Mouse (Mus musculus) midbrain, postnatal 0 days (tissue): ENCODE measurements around the gene Galp. TPM values are rescaled to one million over a fixed set of nuclear protein-coding genes. Genes with fewer than 3 reads are reported as not detected.
A peak's percentile ranks its signal among the peaks of the same experiment; 100 is the strongest.
"Not testable (repeated sequence)": the region's sequence is repeated elsewhere in the genome, so short reads cannot be mapped to it uniquely, and the experiment has no call there.

Source experiments
- ATAC-seq: fragments of 200-750 bp; cut with Nextera tagmentation; 2 replicates; pipeline ENCODE4 v1.8.0; 2017; ENCODE audit warnings: moderate number of reproducible peaks, mild to moderate bottlenecking, moderate TSS enrichment, moderate library complexity; ENCODE audit not compliant: low FRiP score
- DNase-seq: peaks from one replicate; pipeline ENCODE4 v3.0.0-alpha.2; 2015; ENCODE audit warnings: low spot score
- H3K27ac ChIP-seq: fragments of 300-500 bp; sonication (generic); 2 replicates; pipeline ENCODE4 v1.5.1; 2014; ENCODE audit warnings: low read depth, mild to moderate bottlenecking, low read length, mixed read lengths
- H3K27me3 ChIP-seq: fragments of 300-500 bp; sonication (generic); 2 replicates; pipeline ENCODE4 v1.6.1; 2014; ENCODE audit warnings: low read length, control low read depth, mixed read lengths; ENCODE audit not compliant: insufficient read depth
- H3K36me3 ChIP-seq: fragments of 300-500 bp; sonication (generic); 2 replicates; pipeline ENCODE4 v1.6.1; 2014; ENCODE audit warnings: low read length, control low read depth, mixed read lengths; ENCODE audit not compliant: insufficient read depth
- H3K4me1 ChIP-seq: fragments of 300-500 bp; sonication (generic); 2 replicates; pipeline ENCODE4 v1.6.1; 2014; ENCODE audit warnings: mild to moderate bottlenecking, control low read depth, antibody characterized with exemption, low read length, mixed read lengths; ENCODE audit not compliant: insufficient read depth
- H3K4me2 ChIP-seq: fragments of 300-500 bp; sonication (generic); 2 replicates; pipeline ENCODE4 v1.6.1; 2014; ENCODE audit warnings: low read depth, mild to moderate bottlenecking, low read length, mixed read lengths; ENCODE audit not compliant: poor library complexity, severe bottlenecking
- H3K4me3 ChIP-seq: fragments of 300-500 bp; sonication (generic); 2 replicates; pipeline ENCODE4 v1.5.1; 2014; ENCODE audit warnings: low read depth, mild to moderate bottlenecking, low read length, moderate library complexity
- H3K9ac ChIP-seq: fragments of 300-500 bp; sonication (generic); replicated peaks from 2 replicates; pipeline ENCODE4 v1.6.1; 2014; ENCODE audit warnings: mild to moderate bottlenecking, low read length, moderate library complexity, mixed read lengths; ENCODE audit not compliant: poor library complexity, severe bottlenecking
- H3K9me3 ChIP-seq: fragments of 300-500 bp; sonication (generic); 2 replicates; pipeline ENCODE4 v1.6.1; 2016; ENCODE audit warnings: low read length, control low read depth
- CTCF ChIP-seq: IDR thresholded peaks from 2 replicates; pipeline ENCODE4 v1.5.1; 2016; ENCODE audit warnings: antibody characterized with exemption, mild to moderate bottlenecking
- WGBS: fragments of 180-500 bp; shearing (Covaris S2); extraction: QIAGEN DNeasy Blood & Tissue Kit; methylation state at CpG from one replicate; pipeline ENCODE4 v1.1.7; 2014; 5-methylcytosine and 5-hydroxymethylcytosine counted together
- polyA plus RNA-seq: library from polyadenylated mRNA; unstranded; fragments of >200 nt; fragmentation: Nextera tagmentation; extraction: Ambion mirVana; gene quantifications from 2 replicates; pipeline ENCODE4 v1.2.1, GENCODE M21; 2015
- total RNA-seq: library from RNA; depleted of rRNA; stranded (reverse); fragments of >200 nt; gene quantifications from 2 replicates; pipeline ENCODE4 v1.2.3, GENCODE M21; 2014

Gene Galp
- total and polyA plus RNA-seq, 2 experiments from 2014 or later, result not detected

GRCm38 (mm10) chr7:6220147-6220546, 23.3 kb downstream of the Galp start:
- Histone ChIP-seq H3K36me3 (no peaks in the 10 kb centered on the region), H3K9ac (no peak overlapping the region), H3K27ac (no peak overlapping the region), H3K27me3 (no peaks in the 10 kb centered on the region), H3K4me1 (no peaks in the 10 kb centered on the region), H3K9me3 (no peaks in the 10 kb centered on the region), H3K4me2 (no peak overlapping the region), H3K4me3 (no peak overlapping the region)
- no peak for ATAC-seq
- 25% methylated on average over 3 of the region's 3 CpGs for WGBS
- no peak for DNase-seq
- no peak for TF ChIP-seq CTCF

- no peak within 1 kb of the TSS for H3K4me2 ChIP-seq
- 93% methylated on average over 12 of the region's 12 CpGs for WGBS
- H3K4me3 ChIP-seq, result no peak within 1 kb of the TSS
- no peak within 1 kb of the TSS for H3K9ac ChIP-seq
- no peak for ATAC-seq
- no peaks in the 10 kb centered on the region for H3K4me1 ChIP-seq
- no peaks in the 10 kb centered on the region for H3K27me3 ChIP-seq
- H3K9me3 ChIP-seq, result no peaks in the 10 kb centered on the region
- TF ChIP-seq CTCF, result no peak
- DNase-seq, result no peak
- H3K36me3 ChIP-seq, result no peaks in the 10 kb centered on the region
- no peak within 1 kb of the TSS for H3K27ac ChIP-seq
These were observed 25.1 kb downstream of the Galp start, which contains the start of gene Zscan5b for GRCm38 (mm10) chr7:6221978-6222377. Gene Zscan5b, plus strand, starts transcription at chr7:6222278.

- not testable (repeated sequence) for H3K27me3 ChIP-seq, H3K4me2 ChIP-seq, H3K4me1 ChIP-seq, H3K9me3 ChIP-seq, ATAC-seq, H3K36me3 ChIP-seq, H3K27ac ChIP-seq, H3K9ac ChIP-seq, H3K4me3 ChIP-seq
- 55% methylated on average over 8 of the region's 8 CpGs for WGBS
- DNase-seq, result peak; percentile 10
These were observed 31.6 kb downstream of the Galp start for GRCm38 (mm10) chr7:6228491-6228890.

GRCm38 (mm10) chr7:6239787-6240186, 42.9 kb downstream of the Galp start:
- 52% methylated on average over 11 of the region's 11 CpGs for WGBS
- no peak overlapping the region for H3K9ac ChIP-seq
- no peaks in the 10 kb centered on the region for H3K27me3 ChIP-seq
- no peaks in the 10 kb centered on the region for H3K9me3 ChIP-seq
- H3K4me3 ChIP-seq, result no peak overlapping the region
- DNase-seq (no peak), ATAC-seq (no peak)
- H3K4me2 ChIP-seq, result no peak overlapping the region
- no peaks in the 10 kb centered on the region for H3K36me3 ChIP-seq
- TF ChIP-seq CTCF, result no peak
- no peak overlapping the region for H3K27ac ChIP-seq
- no peaks in the 10 kb centered on the region for H3K4me1 ChIP-seq

GRCm38 (mm10) chr7:6240841-6241425, 44.0 kb downstream of the Galp start:
- H3K4me3 ChIP-seq, result not testable (repeated sequence)

GRCm38 (mm10) chr7:6244361-6245292, 47.7 kb downstream of the Galp start:
- 57% methylated on average over 11 of the region's 11 CpGs for WGBS

More at GRCm38 (mm10) chr7:6240841-6241425, 44.0 kb downstream of the Galp start:
- not testable (repeated sequence) for H3K27me3 ChIP-seq, H3K4me2 ChIP-seq, H3K9me3 ChIP-seq, ATAC-seq, H3K27ac ChIP-seq, H3K4me1 ChIP-seq, H3K36me3 ChIP-seq, H3K9ac ChIP-seq
- DNase-seq, result peak; percentile 23
- peak; percentile 59 for TF ChIP-seq CTCF
- 32% methylated on average over 1 of the region's 1 CpGs for WGBS

More at GRCm38 (mm10) chr7:6244361-6245292, 47.7 kb downstream of the Galp start:
- no peaks in the 10 kb centered on the region for H3K36me3 ChIP-seq
- ATAC-seq (no peak), DNase-seq (no peak)
- H3K9ac ChIP-seq, result no peak overlapping the region
- no peaks in the 10 kb centered on the region for H3K4me1 ChIP-seq
- no peaks in the 10 kb centered on the region for H3K27me3 ChIP-seq
- no peak overlapping the region for H3K4me2 ChIP-seq
- no peak overlapping the region for H3K27ac ChIP-seq
- no peaks in the 10 kb centered on the region for H3K9me3 ChIP-seq
- H3K4me3 ChIP-seq, result no peak overlapping the region
- TF ChIP-seq CTCF, result no peak
